Mouse (Mus musculus) NIH3T3 (cell line): ENCODE measurements around the gene Tmcc1.

Experiments used
- DNase-seq: peaks from one replicate; pipeline ENCODE4 v3.0.0-alpha.2; 2012; ENCODE audit warnings: low read depth

Tmcc1 gene

GRCm38 (mm10) chr6:116015902-116016301 lies 177.4 kb downstream of the Tmcc1 start:
- DNase-seq, result no peak

DNA sequence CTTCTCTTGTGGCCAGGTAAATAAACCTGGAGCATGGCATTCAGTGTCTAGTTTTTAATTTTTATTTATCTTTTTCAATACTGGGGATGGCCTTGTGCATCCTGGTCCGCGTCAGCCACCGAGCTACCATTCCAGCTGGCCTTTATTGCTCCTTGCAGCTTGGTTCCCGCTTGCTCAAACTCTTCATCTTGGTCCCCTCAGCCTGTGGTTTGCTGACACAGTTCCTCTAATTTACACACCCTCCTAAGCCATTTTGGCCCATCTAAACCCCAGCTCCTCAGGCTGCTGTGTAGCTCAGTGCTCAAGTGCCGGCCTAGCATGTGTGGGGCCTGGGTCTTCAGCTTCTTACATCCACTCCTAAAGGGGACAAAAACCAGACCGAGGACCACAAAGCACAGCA lies 179.2 kb downstream of the Tmcc1 start:
- DNase-seq, result no peak

DNA sequence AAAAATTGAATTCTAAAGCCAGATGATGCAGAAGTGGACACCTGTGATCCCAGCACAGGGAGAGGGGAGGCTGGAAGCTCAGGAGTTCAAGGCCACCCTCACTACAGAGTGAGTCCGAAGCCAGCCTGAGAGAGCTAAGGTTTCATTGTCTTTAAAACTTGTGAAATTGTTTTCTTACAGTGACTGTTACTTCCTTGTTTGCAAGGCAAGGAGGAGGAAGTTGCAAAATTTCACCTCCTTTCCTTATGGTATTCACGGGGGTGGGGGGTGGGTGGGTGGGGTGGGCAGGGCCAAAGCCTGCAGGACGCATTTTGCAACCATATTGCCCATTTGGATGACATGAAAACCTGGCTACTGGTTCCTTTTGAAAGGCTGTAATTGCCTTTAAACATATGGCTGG lies 179.6 kb downstream of the Tmcc1 start:
- no peak for DNase-seq

GRCm38 (mm10) chr6:116010541-116010940 lies 182.7 kb downstream of the Tmcc1 start:
- peak; percentile 94 for DNase-seq

DNA sequence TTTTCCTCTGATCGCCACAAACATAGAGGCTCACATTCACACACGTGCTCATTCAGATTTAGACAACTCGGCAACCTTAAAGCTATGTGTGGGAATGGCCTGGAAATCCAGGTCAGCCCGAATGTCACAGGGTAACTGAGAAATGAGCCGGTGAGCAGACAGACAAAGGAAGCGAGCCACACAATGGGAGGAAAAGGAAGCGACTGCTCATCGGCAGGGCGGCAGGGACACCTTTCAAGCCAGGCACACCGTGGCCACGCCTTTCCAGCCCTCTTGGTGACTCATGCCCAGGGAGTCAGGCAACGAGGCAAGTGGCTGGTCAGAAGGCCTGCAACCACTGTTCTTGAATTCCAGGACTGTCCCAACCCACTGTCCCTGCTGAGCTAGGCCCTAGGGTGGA lies 183.9 kb downstream of the Tmcc1 start:
- peak; percentile 62 for DNase-seq

GRCm38 (mm10) chr6:116007561-116008173 lies 185.6 kb downstream of the Tmcc1 start:
- peak; percentile 85 for DNase-seq

DNA sequence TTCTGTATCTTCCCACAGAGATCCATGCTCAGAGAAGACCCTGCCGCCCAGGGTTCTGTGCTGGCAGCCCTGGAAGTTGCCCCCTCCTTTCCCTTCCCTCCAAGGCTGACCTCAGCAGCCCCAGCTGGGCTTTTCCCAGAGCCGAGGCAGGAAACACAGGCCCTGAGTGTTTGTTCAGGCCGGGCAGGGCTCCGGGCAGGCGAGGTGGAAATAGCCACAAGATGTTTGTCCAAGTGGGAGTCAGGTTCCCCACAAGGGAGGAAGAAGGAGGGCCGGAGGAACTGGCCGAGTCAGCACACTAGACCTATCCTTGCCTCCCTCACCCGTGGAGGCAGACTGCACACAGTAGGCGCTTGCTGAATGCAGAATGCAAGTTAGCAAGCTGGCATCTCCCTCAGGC lies 186.6 kb downstream of the Tmcc1 start:
- peak; percentile 59 for DNase-seq

DNA sequence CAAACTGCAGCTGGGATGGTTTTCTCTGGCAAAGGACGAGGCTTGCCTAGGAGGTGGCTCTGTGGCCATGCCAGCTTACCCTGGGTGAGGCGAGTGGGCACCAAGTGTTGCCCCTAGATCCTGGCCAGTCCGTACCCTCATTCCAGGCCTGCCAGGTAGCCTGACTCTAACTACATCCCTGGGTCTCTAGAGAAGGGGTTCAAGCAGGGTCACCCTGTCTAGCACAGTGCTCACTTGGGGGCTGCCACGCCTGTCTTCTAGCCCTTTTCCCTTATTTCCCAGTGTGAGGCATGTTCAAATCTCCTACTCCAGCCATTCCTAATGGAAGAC lies 187.4 kb downstream of the Tmcc1 start:
- no peak for DNase-seq

GRCm38 (mm10) chr6:116005275-116005958 lies 187.9 kb downstream of the Tmcc1 start:
- no peak for DNase-seq

DNA sequence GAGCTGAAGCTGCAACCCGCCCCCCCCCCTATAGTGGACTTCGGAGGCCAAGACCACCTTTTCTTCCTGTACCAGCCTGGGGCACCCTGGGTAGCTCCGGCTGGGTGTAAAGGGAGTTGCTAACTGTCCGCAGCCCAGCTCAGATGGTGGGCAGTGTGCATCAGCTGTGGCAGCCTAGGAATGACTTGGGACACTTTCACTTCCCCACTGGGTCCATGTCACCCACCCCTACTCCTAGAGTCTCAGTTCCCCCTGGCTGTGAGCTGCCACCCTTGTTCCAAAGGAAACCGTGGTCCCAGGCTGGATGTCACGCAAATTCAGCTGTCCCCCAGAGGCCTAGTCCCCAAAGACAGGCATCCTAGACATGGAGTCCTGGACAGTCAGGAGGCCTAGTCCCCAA lies 188.6 kb downstream of the Tmcc1 start:
- no peak for DNase-seq

DNA sequence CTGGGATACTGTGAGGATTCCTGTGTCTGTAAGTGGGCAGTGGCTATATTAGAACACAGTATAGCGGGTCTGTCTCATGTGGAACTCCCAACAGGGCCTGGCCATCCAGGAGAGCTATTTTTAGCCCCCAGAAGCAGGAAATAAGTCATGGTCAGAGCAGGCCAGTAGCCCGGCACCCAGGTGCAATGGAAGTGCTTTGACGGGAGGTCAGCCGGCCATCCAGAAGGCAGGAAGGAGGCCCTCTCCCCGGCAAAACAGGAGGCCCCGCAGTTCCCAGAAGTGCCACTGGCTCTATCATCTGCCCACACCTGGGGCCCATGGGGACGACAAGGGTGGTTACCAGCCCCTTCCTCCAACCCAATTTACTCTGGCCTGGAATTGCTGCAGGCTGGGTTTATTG lies 189.2 kb downstream of the Tmcc1 start:
- DNase-seq, result no peak

GRCm38 (mm10) chr6:116003516-116003915 lies 189.8 kb downstream of the Tmcc1 start:
- DNase-seq, result no peak

DNA sequence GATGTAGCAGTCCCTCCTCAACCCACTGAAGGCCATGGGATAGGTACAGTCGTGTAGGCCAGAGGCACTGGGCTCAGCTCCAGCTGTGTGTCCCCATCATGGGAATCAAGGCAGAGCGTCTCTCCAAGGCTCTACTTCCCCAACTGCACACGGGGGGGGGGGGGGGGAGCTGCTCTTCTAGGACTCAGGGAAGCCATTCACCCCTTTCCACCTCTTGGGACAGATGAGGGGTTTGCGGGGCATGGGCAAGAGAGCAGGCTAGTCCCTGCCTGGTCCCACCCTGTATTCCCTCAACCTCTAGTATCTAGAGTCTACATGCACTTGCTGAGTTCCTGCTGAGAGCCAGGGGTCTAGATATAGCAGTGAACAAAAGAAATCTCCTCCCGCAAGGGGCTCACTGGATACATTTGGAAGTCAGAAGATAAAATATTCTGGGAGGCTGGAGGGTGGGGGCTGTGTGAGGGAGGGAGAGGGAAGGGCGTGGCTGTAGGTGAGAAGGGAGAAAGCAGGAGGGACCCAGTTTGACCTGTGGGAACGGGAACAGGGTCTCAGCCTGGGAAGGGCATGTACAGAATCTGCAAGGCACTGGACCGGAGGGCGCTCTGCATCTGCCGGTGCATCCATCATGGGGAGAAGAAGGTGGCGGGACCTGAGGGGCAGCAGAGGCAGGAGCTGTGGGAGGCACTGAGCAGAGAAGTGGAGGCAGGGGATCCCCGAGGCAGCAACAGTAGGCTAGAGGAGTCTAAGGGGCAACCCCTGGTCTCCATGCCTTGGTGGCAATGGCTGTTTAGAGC lies 190.8 kb downstream of the Tmcc1 start:
- DNase-seq, result no peak

DNA sequence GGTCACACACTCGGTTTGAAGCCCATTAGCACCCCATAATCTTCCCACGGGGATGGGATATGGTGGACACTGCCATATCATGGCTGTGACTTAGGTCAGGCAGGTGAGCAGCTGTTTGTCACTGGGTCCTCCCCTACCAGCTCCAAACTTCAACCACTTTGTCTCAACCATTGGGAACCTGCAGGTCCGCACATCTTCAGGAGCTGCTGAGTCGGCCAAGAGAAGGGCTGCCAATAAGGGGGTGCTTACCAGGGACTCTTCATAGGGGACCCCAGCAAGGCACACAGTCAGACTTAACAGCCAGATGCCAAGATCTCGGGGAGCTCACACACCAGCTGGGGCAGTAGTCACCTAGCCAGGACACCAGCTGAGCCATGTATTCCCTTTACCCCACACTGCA lies 192.4 kb downstream of the Tmcc1 start:
- no peak for DNase-seq

GRCm38 (mm10) chr6:115999227-115999626 lies 194.1 kb downstream of the Tmcc1 start:
- no peak for DNase-seq

- DNase-seq, result no peak
Observed at GRCm38 (mm10) chr6:115998758-115999157, 194.5 kb downstream of the Tmcc1 start.

- no peak for DNase-seq
Observed at GRCm38 (mm10) chr6:115997726-115998311, 195.5 kb downstream of the Tmcc1 start.

DNA sequence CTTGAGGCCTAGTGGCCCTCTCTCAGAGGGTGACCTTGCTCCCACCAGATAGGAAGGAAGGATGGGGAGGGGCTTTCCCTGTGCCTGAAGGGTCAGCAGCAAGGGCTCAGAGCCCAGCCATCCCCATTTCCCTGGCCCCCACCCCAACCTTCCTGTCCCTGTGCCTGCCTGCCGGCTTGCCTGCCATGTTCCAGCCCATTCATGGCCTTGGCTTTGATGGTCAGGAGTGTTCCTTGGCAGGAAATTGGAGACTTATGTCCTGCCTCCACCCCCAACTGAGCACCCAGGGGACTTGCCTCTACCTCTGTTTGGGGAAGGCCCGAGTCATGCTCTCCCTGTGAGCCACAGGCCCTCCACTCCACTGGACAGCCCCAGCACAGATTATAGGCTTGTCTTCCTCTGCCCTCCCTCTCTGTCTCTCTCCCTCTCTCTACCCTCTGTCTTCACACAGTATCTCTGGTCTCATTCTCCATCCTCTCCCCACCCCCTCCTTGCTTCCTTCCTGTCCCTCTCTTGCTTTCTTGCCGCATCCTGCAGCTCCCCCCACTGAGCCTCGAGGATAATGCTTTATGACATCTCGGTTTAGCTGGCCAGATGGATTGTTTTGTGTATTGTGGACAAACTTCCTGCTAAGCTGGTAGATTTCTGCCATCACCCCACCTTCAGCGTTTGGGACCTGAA lies 197.0 kb downstream of the Tmcc1 start:
- peak; percentile 84 for DNase-seq

GRCm38 (mm10) chr6:115995531-115995941 lies 197.8 kb downstream of the Tmcc1 start:
- DNase-seq, result peak; percentile 46

DNA sequence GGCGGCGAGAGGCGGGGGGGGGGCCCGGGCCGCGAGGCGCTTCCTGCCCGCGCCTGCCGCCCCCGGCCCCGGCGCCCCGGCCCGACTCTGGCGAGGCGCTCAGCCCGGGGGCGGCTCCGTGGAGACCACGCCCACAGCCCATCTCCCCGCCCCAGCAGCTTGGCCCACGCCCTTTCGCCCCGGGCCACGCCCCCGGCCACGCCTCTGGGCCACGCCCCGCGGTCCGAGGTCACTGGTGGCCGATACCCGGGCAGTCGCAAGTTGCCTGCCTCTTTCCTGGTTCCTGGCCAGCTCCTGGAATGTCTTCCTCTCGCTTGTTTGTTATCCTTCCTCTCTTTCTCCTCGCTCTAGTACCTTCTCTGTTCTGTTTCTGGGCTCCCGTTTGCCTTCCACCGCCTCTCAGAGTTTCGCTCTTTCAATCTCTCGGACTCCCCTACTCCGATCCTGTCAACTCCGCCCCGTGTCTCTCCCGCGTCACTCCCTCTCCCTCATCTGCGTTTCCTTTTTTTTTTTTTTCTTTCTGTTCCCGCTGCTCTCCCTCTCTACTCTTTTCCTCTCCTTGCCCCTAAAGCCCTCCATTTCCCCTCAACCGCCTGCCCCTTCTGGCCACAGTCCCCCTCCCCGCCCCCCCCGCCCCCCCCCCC lies 198.3 kb downstream of the Tmcc1 start, which contains the start of gene Plxnd1:
Gene Plxnd1, minus strand, starts transcription at position 129 of the 644 bp plus-strand sequence.
- DNase-seq, result peak; percentile 96

DNA sequence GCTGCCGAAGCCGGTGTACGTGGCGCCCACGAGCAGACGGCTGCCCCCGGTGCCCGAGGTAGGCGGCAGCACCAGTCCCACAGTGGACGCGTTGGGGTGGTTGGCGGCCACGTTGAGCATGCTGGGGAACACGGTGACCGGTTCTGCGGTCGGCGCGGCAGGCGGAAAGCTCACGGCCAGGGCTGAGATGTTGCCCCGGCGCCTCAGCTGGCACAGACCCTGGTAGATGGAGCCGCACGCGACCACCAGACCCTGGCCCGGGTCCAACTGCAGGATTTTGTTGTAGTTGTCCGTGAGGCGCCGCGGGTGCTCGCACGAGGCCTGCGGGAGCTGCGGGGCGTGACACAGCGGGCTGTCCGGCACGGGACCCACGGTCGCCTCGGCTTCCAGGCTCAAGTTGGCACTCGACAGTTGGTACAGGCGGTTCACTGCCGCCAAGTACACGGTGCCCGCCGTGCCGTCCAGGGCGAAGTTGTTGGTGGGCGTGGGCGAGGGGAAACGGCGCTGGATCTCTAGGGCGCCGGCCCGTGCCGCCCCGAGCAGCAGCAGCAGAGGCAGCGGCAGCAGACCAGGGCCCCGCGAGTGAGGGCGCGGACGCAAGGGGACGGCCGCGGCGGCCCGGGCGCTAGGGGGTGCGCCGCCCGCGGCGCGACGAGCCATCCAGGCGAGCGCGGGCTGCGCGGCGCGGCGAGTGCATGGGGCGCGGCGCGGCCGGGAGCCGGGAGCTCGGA lies 199.0 kb downstream of the Tmcc1 start:
- DNase-seq, result peak; percentile 56
